Mouse (Mus musculus) kidney, embryonic 16.5 days (tissue): Measurements from ENCODE around the gene Slamf1. TPM values are rescaled to one million over a fixed set of nuclear protein-coding genes. Genes with fewer than 3 reads are reported as not detected.

ENCODE experiments used
- ATAC-seq: fragments of 200-750 bp; cut with Nextera tagmentation; 2 replicates; pipeline ENCODE4 v1.8.0; 2017; ENCODE audit warnings: moderate TSS enrichment; ENCODE audit not compliant: low FRiP score, low TSS enrichment
- H3K27ac ChIP-seq: fragments of 300-500 bp; sonication (generic); 2 replicates; pipeline ENCODE4 v1.5.1; 2014; ENCODE audit warnings: low read length
- H3K27me3 ChIP-seq: fragments of 300-500 bp; sonication (generic); 2 replicates; pipeline ENCODE4 v1.6.1; 2014; ENCODE audit warnings: low read length, control low read depth, mixed read lengths; ENCODE audit not compliant: insufficient read depth
- H3K36me3 ChIP-seq: fragments of 300-500 bp; sonication (generic); 2 replicates; pipeline ENCODE4 v1.6.1; 2014; ENCODE audit warnings: low read length, control low read depth, mixed read lengths; ENCODE audit not compliant: insufficient read depth
- H3K4me1 ChIP-seq: fragments of 300-500 bp; sonication (generic); 2 replicates; pipeline ENCODE4 v1.6.1; 2014; ENCODE audit warnings: low read length, control low read depth, mixed read lengths; ENCODE audit not compliant: insufficient read depth
- H3K4me2 ChIP-seq: fragments of 300-500 bp; sonication (generic); replicated peaks from 2 replicates; pipeline ENCODE4 v1.6.1; 2014; ENCODE audit warnings: low read depth, low read length
- H3K4me3 ChIP-seq: fragments of 300-500 bp; sonication (generic); 2 replicates; pipeline ENCODE4 v1.5.1; 2014; ENCODE audit warnings: mild to moderate bottlenecking, low read length
- H3K9ac ChIP-seq: fragments of 300-500 bp; sonication (generic); replicated peaks from 2 replicates; pipeline ENCODE4 v1.6.1; 2014; ENCODE audit warnings: low read length
- H3K9me3 ChIP-seq: fragments of 300-500 bp; sonication (generic); 2 replicates; pipeline ENCODE4 v1.6.1; 2016; ENCODE audit warnings: low read length, control low read depth
- WGBS: fragments of 180-500 bp; shearing (Covaris S2); extraction: QIAGEN DNeasy Blood & Tissue Kit; methylation state at CpG from one replicate; pipeline ENCODE4 v1.1.7; 2014; 5-methylcytosine and 5-hydroxymethylcytosine counted together
- polyA plus RNA-seq: library from polyadenylated mRNA; unstranded; fragments of >200 nt; fragmentation: Nextera tagmentation; extraction: Ambion mirVana; gene quantifications from 2 replicates; pipeline ENCODE4 v1.2.1, GENCODE M21; 2015

Slamf1 gene
- 0.07 and 0.08 TPM in 2 replicates for polyA plus RNA-seq

DNA sequence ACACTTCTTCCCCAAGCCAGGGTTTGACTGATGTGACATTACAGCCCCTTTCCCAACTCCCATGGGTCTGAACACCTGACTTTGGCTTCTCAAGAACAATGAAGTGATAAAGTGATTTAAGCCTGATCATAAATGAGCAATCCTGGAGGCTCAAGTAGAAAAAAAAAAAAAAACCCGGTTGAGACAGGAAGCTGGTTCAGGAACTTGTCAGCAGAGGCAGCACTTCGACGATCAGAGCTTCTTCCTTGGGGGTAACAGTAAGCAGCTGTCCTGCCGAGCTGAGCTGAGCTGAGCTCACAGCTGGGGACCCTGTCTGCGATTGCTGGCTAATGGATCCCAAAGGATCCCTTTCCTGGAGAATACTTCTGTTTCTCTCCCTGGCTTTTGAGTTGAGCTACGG lies at the start of gene Slamf1:
TSS of gene Slamf1 (plus strand) at position 230 of the 400 bp plus-strand sequence.
- H3K9ac ChIP-seq, result no peak within 1 kb of the TSS
- 18% methylated on average over 6 of the region's 6 CpGs for WGBS
- no peak within 1 kb of the TSS for H3K4me2 ChIP-seq
- no peaks in the 10 kb centered on the region for H3K9me3 ChIP-seq
- no peaks in the 10 kb centered on the region for H3K27me3 ChIP-seq
- no peak within 1 kb of the TSS for H3K4me3 ChIP-seq
- no peak for ATAC-seq
- no peaks in the 10 kb centered on the region for H3K4me1 ChIP-seq
- no peak within 1 kb of the TSS for H3K27ac ChIP-seq
- no peaks in the 10 kb centered on the region for H3K36me3 ChIP-seq

DNA sequence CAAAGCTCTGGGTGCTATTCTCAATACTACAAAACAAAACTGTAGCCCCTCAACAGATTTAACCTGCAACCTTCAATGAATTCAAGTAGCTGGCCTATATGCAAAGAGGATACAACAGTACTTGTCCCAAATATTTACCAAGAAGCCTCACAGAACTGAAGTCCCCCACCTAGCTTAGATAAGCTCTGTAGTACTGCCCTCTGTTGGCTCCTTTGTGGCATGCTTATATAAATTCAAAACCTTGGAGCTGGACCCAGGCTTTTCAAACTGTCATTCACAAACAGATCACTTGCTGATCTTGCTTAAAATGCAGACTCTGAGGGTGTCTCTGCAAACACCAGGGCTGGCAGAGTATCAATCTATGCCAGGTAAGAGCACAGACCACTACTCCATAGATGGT lies 35.7 kb upstream of the Slamf1 start:
- Histone ChIP-seq H3K27me3 (no peaks in the 10 kb centered on the region), H3K9me3 (0 out of 2 replicates have a peak, but pooled peaks cover 3% of the 10 kb centered on the region), H3K4me2 (no peak overlapping the region), H3K27ac (no peak overlapping the region), H3K4me1 (no peaks in the 10 kb centered on the region), H3K9ac (no peak overlapping the region), H3K36me3 (no peaks in the 10 kb centered on the region), H3K4me3 (no peak overlapping the region)
- ATAC-seq, result no peak

GRCm38 (mm10) chr1:171734898-171735297 lies 32.0 kb upstream of the Slamf1 start:
- Histone ChIP-seq H3K27ac (no peak overlapping the region), H3K9me3 (no peaks in the 10 kb centered on the region), H3K4me2 (no peak overlapping the region), H3K4me3 (no peak overlapping the region), H3K9ac (no peak overlapping the region), H3K36me3 (no peaks in the 10 kb centered on the region), H3K27me3 (no peaks in the 10 kb centered on the region), H3K4me1 (no peaks in the 10 kb centered on the region)
- ATAC-seq, result no peak
- 87% methylated on average over 6 of the region's 6 CpGs for WGBS

DNA sequence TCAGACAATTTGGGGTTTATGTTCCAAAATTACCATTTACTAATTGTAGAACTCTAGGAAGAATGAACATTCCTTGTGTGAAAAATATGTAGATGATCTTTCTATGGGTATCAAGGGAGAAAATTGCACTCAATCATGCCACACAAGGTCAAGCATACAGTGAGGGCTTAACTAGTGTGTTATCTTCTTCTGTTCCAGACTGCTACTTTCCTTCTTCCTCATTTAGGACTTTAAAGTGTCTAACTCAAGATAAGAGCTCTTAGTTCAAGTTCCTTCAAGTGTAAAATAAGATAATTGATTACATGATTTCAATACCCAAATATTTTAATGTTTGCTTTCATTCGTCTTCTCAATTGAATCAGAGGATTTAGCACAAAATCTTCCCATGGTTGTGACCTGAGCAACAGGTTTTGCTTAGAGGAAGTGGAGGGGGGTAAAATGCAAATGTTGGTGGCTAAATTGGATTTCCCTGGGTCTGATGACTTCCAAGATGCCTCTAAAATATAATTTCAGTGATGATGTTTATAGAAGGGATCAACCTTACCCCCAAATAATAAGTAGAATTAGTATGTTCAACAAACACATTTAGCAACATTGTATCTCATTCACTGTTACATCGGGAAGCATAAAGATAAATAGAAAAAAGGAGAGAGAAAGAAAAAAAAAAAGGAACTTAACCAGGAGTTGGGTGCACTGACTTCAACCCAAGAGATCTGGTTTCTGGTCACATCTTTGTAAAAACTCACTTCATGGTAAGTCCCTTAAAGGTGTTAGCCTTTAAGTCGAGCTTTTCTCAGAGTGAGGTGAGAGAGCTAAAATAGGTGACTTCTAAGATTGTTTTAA lies 18.6 kb upstream of the Slamf1 start:
- no peak overlapping the region for H3K27ac ChIP-seq
- no peak overlapping the region for H3K4me3 ChIP-seq
- no peaks in the 10 kb centered on the region for H3K9me3 ChIP-seq
- 89% methylated on average over 3 of the region's 3 CpGs for WGBS
- ATAC-seq, result no peak
- H3K36me3 ChIP-seq, result no peaks in the 10 kb centered on the region
- H3K4me2 ChIP-seq, result no peak overlapping the region
- H3K27me3 ChIP-seq, result no peaks in the 10 kb centered on the region
- H3K9ac ChIP-seq, result no peak overlapping the region
- H3K4me1 ChIP-seq, result no peaks in the 10 kb centered on the region

GRCm38 (mm10) chr1:171761853-171762448 lies 5.0 kb upstream of the Slamf1 start:
- Histone ChIP-seq H3K9ac (no peak overlapping the region), H3K4me1 (no peaks in the 10 kb centered on the region), H3K9me3 (no peaks in the 10 kb centered on the region), H3K36me3 (no peaks in the 10 kb centered on the region), H3K4me2 (no peak overlapping the region), H3K27ac (no peak overlapping the region), H3K27me3 (no peaks in the 10 kb centered on the region), H3K4me3 (no peak overlapping the region)
- WGBS, result 52% methylated on average over 5 of the region's 5 CpGs
- ATAC-seq, result no peak; the same call in 1 of the 2 replicates

DNA sequence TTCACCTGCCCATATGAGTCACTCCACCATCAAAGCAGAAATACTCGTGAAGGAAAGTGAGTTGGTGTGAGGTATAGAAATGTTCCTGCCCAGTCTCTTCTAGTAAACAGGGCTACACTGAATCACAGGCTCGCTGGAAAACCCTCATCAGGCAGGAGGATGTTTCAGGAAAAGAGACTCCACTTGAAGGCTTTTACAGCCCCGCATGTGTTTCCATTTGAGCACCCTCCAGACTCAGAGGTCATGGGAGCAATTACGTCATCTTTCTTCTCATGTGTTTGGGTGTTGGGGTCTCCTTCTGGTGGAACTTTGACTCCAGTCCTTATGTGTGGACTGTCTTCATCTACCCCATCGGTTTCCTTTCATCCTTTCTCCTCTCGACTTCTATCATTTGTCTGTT lies 4.1 kb downstream of the Slamf1 start:
- H3K36me3 ChIP-seq, result no peaks in the 10 kb centered on the region
- H3K9me3 ChIP-seq, result no peaks in the 10 kb centered on the region
- H3K4me2 ChIP-seq, result no peak overlapping the region
- 63% methylated on average over 6 of the region's 6 CpGs for WGBS
- no peak for ATAC-seq
- no peak overlapping the region for H3K27ac ChIP-seq
- H3K9ac ChIP-seq, result no peak overlapping the region
- H3K4me1 ChIP-seq, result no peaks in the 10 kb centered on the region
- H3K4me3 ChIP-seq, result no peak overlapping the region
- H3K27me3 ChIP-seq, result no peaks in the 10 kb centered on the region

DNA sequence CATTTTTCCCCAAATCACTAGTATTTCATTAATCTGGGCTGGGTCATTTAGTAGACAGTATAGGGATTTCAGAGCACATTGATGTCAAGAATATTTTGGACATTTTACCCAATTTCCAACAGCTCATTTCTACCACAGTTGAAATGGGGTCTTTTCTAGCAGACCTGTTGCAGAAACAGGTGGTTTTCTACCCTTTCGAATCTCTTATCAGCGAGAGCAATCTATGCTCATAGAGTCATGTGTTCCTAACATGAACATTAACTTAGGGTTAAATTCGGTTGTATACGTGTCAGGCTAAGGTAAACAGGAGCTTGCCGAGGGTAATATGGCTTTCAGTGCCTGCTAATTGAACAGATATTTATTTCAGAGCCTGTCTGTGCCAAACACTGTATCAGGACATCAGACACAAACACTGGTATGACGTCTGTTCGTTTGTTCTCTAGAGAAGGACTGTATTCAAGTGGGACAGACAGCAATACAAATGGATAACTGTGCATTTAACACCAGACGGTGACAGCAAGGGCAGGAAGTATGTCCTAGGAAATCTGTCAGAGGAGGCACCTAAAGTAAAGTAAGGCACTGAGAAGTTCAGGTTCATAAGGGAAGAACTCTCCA lies 5.3 kb downstream of the Slamf1 start:
- WGBS, result 75% methylated on average over 8 of the region's 8 CpGs
- H3K4me1 ChIP-seq, result no peaks in the 10 kb centered on the region
- ATAC-seq, result no peak
- no peak overlapping the region for H3K4me2 ChIP-seq
- no peaks in the 10 kb centered on the region for H3K27me3 ChIP-seq
- H3K9me3 ChIP-seq, result no peaks in the 10 kb centered on the region
- no peak overlapping the region for H3K4me3 ChIP-seq
- no peak overlapping the region for H3K9ac ChIP-seq
- H3K36me3 ChIP-seq, result no peaks in the 10 kb centered on the region
- H3K27ac ChIP-seq, result no peak overlapping the region

- no peak overlapping the region for H3K4me3 ChIP-seq
- no peaks in the 10 kb centered on the region for H3K27me3 ChIP-seq
- WGBS, result 86% methylated on average over 10 of the region's 10 CpGs
- H3K4me2 ChIP-seq, result no peak overlapping the region
- H3K27ac ChIP-seq, result no peak overlapping the region
- ATAC-seq, result no peak
- no peaks in the 10 kb centered on the region for H3K9me3 ChIP-seq
- no peaks in the 10 kb centered on the region for H3K36me3 ChIP-seq
- H3K9ac ChIP-seq, result no peak overlapping the region
- no peaks in the 10 kb centered on the region for H3K4me1 ChIP-seq
Measured at GRCm38 (mm10) chr1:171773232-171773989, 6.5 kb downstream of the Slamf1 start.

GRCm38 (mm10) chr1:171774266-171774665 lies 7.3 kb downstream of the Slamf1 start:
- WGBS, result 68% methylated on average over 5 of the region's 5 CpGs
- no peaks in the 10 kb centered on the region for H3K27me3 ChIP-seq
- ATAC-seq, result no peak
- H3K9ac ChIP-seq, result no peak overlapping the region
- H3K36me3 ChIP-seq, result no peaks in the 10 kb centered on the region
- H3K9me3 ChIP-seq, result no peaks in the 10 kb centered on the region
- H3K27ac ChIP-seq, result no peak overlapping the region
- no peaks in the 10 kb centered on the region for H3K4me1 ChIP-seq
- no peak overlapping the region for H3K4me2 ChIP-seq
- no peak overlapping the region for H3K4me3 ChIP-seq
